Mouse (Mus musculus): Measurements from ENCODE around the gene Mad1l1. TPM values are rescaled to one million over a fixed set of nuclear protein-coding genes. Genes with fewer than 3 reads are reported as not detected.
A peak's percentile ranks its signal among the peaks of the same experiment; 100 is the strongest.

The Mad1l1 gene
- polyA plus RNA-seq, 1 experiment from 2014 or later = 44.2 TPM

GRCm38 (mm10) chr5:140306016-140306415, 15.3 kb downstream of the Mad1l1 start:
- H3K36me3 ChIP-seq (ENCODE audit: control insufficient read depth, insufficient read depth, low read length) = peaks cover 27% of the 10 kb centered on the region
- peak; percentile 72 for DNase-seq (ENCODE audit: low spot score, missing footprints)
- WGBS = 77% methylated on average over 8 of the region's 8 CpGs

GRCm38 (mm10) chr5:140298291-140298690, 23.1 kb downstream of the Mad1l1 start:
- Histone ChIP-seq H3K4me1 (ENCODE audit: control insufficient read depth, insufficient read depth, low read length) (no peaks in the 10 kb centered on the region), H3K4me3 (ENCODE audit: low read depth, low read length) (no peak overlapping the region), H3K9ac (ENCODE audit: low read length) (no peak overlapping the region), H3K27me3 (ENCODE audit: control insufficient read depth, insufficient read depth, low read length) (no peaks in the 10 kb centered on the region), H3K9me3 (ENCODE audit: control insufficient read depth, low read length) (no peaks in the 10 kb centered on the region), H3K27ac (ENCODE audit: low read depth, low read length) (no peak overlapping the region), H3K4me2 (no peak overlapping the region), H3K36me3 (ENCODE audit: control insufficient read depth, insufficient read depth, low read length) (peaks cover 21% of the 10 kb centered on the region)
- ATAC-seq (ENCODE audit: low FRiP score) (no peak), DNase-seq (ENCODE audit: low spot score, missing footprints) (peak; percentile 61)
- 86% methylated on average over 4 of the region's 4 CpGs for WGBS

More at GRCm38 (mm10) chr5:140306016-140306415, 15.3 kb downstream of the Mad1l1 start:
- H3K9ac ChIP-seq (ENCODE audit: low read length) = no peak overlapping the region
- no peaks in the 10 kb centered on the region for H3K4me1 ChIP-seq (ENCODE audit: control insufficient read depth, insufficient read depth, low read length)
- ATAC-seq (ENCODE audit: low FRiP score) = no peak
- no peak overlapping the region for H3K27ac ChIP-seq (ENCODE audit: low read depth, low read length)
- H3K27me3 ChIP-seq (ENCODE audit: control insufficient read depth, insufficient read depth, low read length) = no peaks in the 10 kb centered on the region
- H3K4me2 ChIP-seq = no peak overlapping the region
- no peak overlapping the region for H3K4me3 ChIP-seq (ENCODE audit: low read depth, low read length)
- H3K9me3 ChIP-seq (ENCODE audit: control insufficient read depth, low read length) = no peaks in the 10 kb centered on the region

- ATAC-seq (ENCODE audit: low FRiP score) (no peak), DNase-seq (ENCODE audit: low spot score, missing footprints) (peak; percentile 85)
- Histone ChIP-seq H3K36me3 (ENCODE audit: control insufficient read depth, insufficient read depth, low read length) (peaks cover 16% of the 10 kb centered on the region), H3K4me2 (no peak overlapping the region), H3K4me3 (ENCODE audit: low read depth, low read length) (no peak overlapping the region), H3K27me3 (ENCODE audit: control insufficient read depth, insufficient read depth, low read length) (no peaks in the 10 kb centered on the region), H3K27ac (ENCODE audit: low read depth, low read length) (no peak overlapping the region), H3K9ac (ENCODE audit: low read length) (no peak overlapping the region), H3K4me1 (ENCODE audit: control insufficient read depth, insufficient read depth, low read length) (no peaks in the 10 kb centered on the region), H3K9me3 (ENCODE audit: control insufficient read depth, low read length) (no peaks in the 10 kb centered on the region)
- WGBS = 90% methylated on average over 1 of the region's 1 CpGs
These were observed 29.2 kb downstream of the Mad1l1 start for GRCm38 (mm10) chr5:140292152-140292551.

DNA sequence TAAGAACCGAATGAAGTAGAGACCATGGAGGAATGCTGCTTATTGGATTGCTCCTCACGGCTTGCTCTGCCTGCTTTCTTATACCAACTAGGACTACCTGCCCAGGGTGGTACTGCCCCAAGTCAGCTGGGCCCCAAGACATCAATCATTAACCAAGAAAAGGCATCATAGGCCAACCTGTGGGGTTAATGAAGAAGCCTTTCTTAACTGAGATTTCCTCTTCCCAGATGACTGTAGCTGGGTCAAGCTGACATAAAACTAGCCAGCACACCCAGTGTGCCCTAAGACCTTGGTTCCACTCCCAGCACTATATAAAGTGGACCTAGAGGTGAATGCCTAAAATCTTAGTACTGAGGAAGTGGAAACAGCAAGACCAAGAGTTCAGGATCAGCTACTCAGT, 32.2 kb downstream of the Mad1l1 start:
- ATAC-seq (ENCODE audit: low FRiP score) = no peak
- DNase-seq (ENCODE audit: low spot score, missing footprints) = peak; percentile 72
- H3K9me3 ChIP-seq (ENCODE audit: control insufficient read depth, low read length) = no peaks in the 10 kb centered on the region
- H3K9ac ChIP-seq (ENCODE audit: low read length) = no peak overlapping the region
- H3K27ac ChIP-seq (ENCODE audit: low read depth, low read length) = no peak overlapping the region
- H3K4me3 ChIP-seq (ENCODE audit: low read depth, low read length) = no peak overlapping the region
- WGBS = 92% methylated on average over 2 of the region's 2 CpGs
- no peaks in the 10 kb centered on the region for H3K4me1 ChIP-seq (ENCODE audit: control insufficient read depth, insufficient read depth, low read length)
- H3K27me3 ChIP-seq (ENCODE audit: control insufficient read depth, insufficient read depth, low read length) = no peaks in the 10 kb centered on the region
- H3K4me2 ChIP-seq = no peak overlapping the region
- H3K36me3 ChIP-seq (ENCODE audit: control insufficient read depth, insufficient read depth, low read length) = peaks cover 11% of the 10 kb centered on the region

DNA sequence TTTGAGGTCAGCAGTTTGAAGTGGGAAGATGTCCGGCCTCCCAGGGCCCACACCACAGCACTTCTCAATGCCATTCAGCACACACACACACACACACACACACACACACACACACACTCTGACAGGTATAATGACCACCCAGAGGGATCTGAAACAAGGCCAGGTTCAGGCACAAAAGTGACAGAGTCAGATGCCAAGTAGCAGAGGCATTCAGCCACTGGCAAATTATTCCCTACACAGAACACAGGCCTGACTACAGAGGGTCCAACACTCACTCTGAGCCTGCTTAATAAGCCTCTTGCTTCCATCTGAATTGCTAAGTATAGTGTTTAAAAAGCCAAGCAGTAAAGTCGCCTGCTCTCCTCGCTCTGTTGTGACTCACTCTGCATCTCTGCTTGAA, 33.1 kb downstream of the Mad1l1 start:
- DNase-seq (ENCODE audit: low spot score, missing footprints) (peak; percentile 21), ATAC-seq (ENCODE audit: low FRiP score) (no peak)
- no peaks in the 10 kb centered on the region for H3K4me1 ChIP-seq (ENCODE audit: control insufficient read depth, insufficient read depth, low read length)
- WGBS = 90% methylated on average over 3 of the region's 3 CpGs
- no peaks in the 10 kb centered on the region for H3K9me3 ChIP-seq (ENCODE audit: control insufficient read depth, low read length)
- H3K4me3 ChIP-seq (ENCODE audit: low read depth, low read length) = no peak overlapping the region
- H3K9ac ChIP-seq (ENCODE audit: low read length) = no peak overlapping the region
- no peak overlapping the region for H3K27ac ChIP-seq (ENCODE audit: low read depth, low read length)
- no peaks in the 10 kb centered on the region for H3K27me3 ChIP-seq (ENCODE audit: control insufficient read depth, insufficient read depth, low read length)
- peaks cover 11% of the 10 kb centered on the region for H3K36me3 ChIP-seq (ENCODE audit: control insufficient read depth, insufficient read depth, low read length)
- H3K4me2 ChIP-seq = no peak overlapping the region

DNA sequence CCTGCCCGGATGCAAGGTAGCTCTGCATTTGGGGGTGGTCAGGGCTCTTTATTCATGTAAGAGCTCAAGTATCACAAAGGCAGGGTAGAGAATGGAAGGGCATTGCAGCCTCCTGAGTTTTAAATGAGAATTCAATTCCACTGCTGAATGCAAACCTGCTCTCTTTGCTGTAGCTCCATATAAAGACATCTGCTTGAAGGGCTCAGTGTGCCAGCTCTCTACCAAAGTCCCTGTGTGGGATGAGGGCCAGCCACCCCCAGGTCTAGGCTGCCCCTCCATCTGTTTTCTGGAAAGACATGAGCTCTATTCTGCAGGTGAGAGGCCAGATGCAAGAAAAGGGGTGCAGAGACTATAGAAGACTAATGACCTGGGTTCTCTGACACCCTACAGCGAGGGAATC, 36.6 kb downstream of the Mad1l1 start:
- H3K4me2 ChIP-seq = no peak overlapping the region
- no peak overlapping the region for H3K9ac ChIP-seq (ENCODE audit: low read length)
- peak; percentile 59 for DNase-seq (ENCODE audit: low spot score, missing footprints)
- H3K36me3 ChIP-seq (ENCODE audit: control insufficient read depth, insufficient read depth, low read length) = peaks cover 9% of the 10 kb centered on the region
- no peaks in the 10 kb centered on the region for H3K27me3 ChIP-seq (ENCODE audit: control insufficient read depth, insufficient read depth, low read length)
- 86% methylated on average over 2 of the region's 2 CpGs for whole genome bisulfite sequencing
- H3K27ac ChIP-seq (ENCODE audit: low read depth, low read length) = no peak overlapping the region
- H3K4me1 ChIP-seq (ENCODE audit: control insufficient read depth, insufficient read depth, low read length) = no peaks in the 10 kb centered on the region
- H3K4me3 ChIP-seq (ENCODE audit: low read depth, low read length) = no peak overlapping the region
- ATAC-seq (ENCODE audit: low FRiP score) = no peak
- no peaks in the 10 kb centered on the region for H3K9me3 ChIP-seq (ENCODE audit: control insufficient read depth, low read length)

DNA sequence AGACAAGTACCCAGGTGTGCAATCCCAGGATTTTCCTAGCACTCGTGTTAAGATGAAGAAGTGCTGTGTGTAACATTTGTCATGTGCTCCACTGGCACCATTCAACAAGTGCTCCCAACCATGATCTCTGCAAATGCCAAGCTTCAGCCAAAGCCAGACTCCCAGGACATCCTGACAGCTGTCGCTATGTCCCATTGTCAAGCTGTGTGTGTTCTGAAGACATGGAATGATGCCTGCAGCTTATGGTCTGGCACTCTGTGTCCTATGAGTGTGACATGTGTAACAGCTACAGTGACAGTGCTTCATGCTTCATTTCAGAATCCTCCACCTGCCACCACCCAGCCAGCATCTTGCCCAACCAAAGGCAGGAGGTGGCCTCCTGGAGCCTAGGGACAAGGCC, 37.3 kb downstream of the Mad1l1 start:
- Histone ChIP-seq H3K27me3 (ENCODE audit: control insufficient read depth, insufficient read depth, low read length) (no peaks in the 10 kb centered on the region), H3K4me2 (no peak overlapping the region), H3K9ac (ENCODE audit: low read length) (no peak overlapping the region), H3K27ac (ENCODE audit: low read depth, low read length) (no peak overlapping the region), H3K36me3 (ENCODE audit: control insufficient read depth, insufficient read depth, low read length) (peaks cover 3% of the 10 kb centered on the region), H3K4me1 (ENCODE audit: control insufficient read depth, insufficient read depth, low read length) (no peaks in the 10 kb centered on the region), H3K4me3 (ENCODE audit: low read depth, low read length) (no peak overlapping the region), H3K9me3 (ENCODE audit: control insufficient read depth, low read length) (no peaks in the 10 kb centered on the region)
- 89% methylated on average over 2 of the region's 2 CpGs for WGBS
- DNase-seq (ENCODE audit: low spot score, missing footprints) (peak; percentile 53), ATAC-seq (ENCODE audit: low FRiP score) (no peak)

- no peaks in the 10 kb centered on the region for H3K27me3 ChIP-seq (ENCODE audit: control insufficient read depth, insufficient read depth, low read length)
- H3K4me3 ChIP-seq (ENCODE audit: low read depth, low read length) = no peak overlapping the region
- DNase-seq (ENCODE audit: low spot score, missing footprints) = peak; percentile 8
- ATAC-seq (ENCODE audit: low FRiP score) = no peak
- WGBS = 98% methylated on average over 3 of the region's 3 CpGs
- no peaks in the 10 kb centered on the region for H3K9me3 ChIP-seq (ENCODE audit: control insufficient read depth, low read length)
- no peaks in the 10 kb centered on the region; the same call in 1 of the 2 replicates for H3K36me3 ChIP-seq (ENCODE audit: control insufficient read depth, insufficient read depth, low read length)
- no peak overlapping the region for H3K27ac ChIP-seq (ENCODE audit: low read depth, low read length)
- no peak overlapping the region for H3K9ac ChIP-seq (ENCODE audit: low read length)
- no peaks in the 10 kb centered on the region for H3K4me1 ChIP-seq (ENCODE audit: control insufficient read depth, insufficient read depth, low read length)
- H3K4me2 ChIP-seq = no peak overlapping the region
These were observed 38.5 kb downstream of the Mad1l1 start for GRCm38 (mm10) chr5:140282900-140283299.

- Histone ChIP-seq H3K4me3 (ENCODE audit: low read depth, low read length) (no peak overlapping the region), H3K27me3 (ENCODE audit: control insufficient read depth, insufficient read depth, low read length) (no peaks in the 10 kb centered on the region), H3K9me3 (ENCODE audit: control insufficient read depth, low read length) (no peaks in the 10 kb centered on the region), H3K4me2 (no peak overlapping the region), H3K27ac (ENCODE audit: low read depth, low read length) (no peak overlapping the region), H3K36me3 (ENCODE audit: control insufficient read depth, insufficient read depth, low read length) (no peaks in the 10 kb centered on the region; the same call in 1 of the 2 replicates), H3K9ac (ENCODE audit: low read length) (no peak overlapping the region), H3K4me1 (ENCODE audit: control insufficient read depth, insufficient read depth, low read length) (no peaks in the 10 kb centered on the region)
- 85% methylated on average over 8 of the region's 8 CpGs for WGBS
- ATAC-seq (ENCODE audit: low FRiP score) (no peak), DNase-seq (ENCODE audit: low spot score, missing footprints) (peak; percentile 41)
These were observed 39.0 kb downstream of the Mad1l1 start for GRCm38 (mm10) chr5:140282376-140282775.

GRCm38 (mm10) chr5:140280205-140280604, 41.1 kb downstream of the Mad1l1 start:
- DNase-seq (ENCODE audit: low spot score, missing footprints) (peak; percentile 28), ATAC-seq (ENCODE audit: low FRiP score) (no peak)
- H3K27me3 ChIP-seq (ENCODE audit: control insufficient read depth, insufficient read depth, low read length) = no peaks in the 10 kb centered on the region
- H3K4me2 ChIP-seq = no peak overlapping the region
- WGBS = 84% methylated on average over 9 of the region's 9 CpGs
- no peak overlapping the region for H3K4me3 ChIP-seq (ENCODE audit: low read depth, low read length)
- H3K9me3 ChIP-seq (ENCODE audit: control insufficient read depth, low read length) = no peaks in the 10 kb centered on the region
- no peaks in the 10 kb centered on the region; the same call in 1 of the 2 replicates for H3K36me3 ChIP-seq (ENCODE audit: control insufficient read depth, insufficient read depth, low read length)
- no peak overlapping the region for H3K27ac ChIP-seq (ENCODE audit: low read depth, low read length)
- H3K9ac ChIP-seq (ENCODE audit: low read length) = no peak overlapping the region
- H3K4me1 ChIP-seq (ENCODE audit: control insufficient read depth, insufficient read depth, low read length) = no peaks in the 10 kb centered on the region
